Mouse (Mus musculus): ENCODE results near the gene Nav1. TPM values are rescaled to one million over a fixed set of nuclear protein-coding genes. Genes with fewer than 3 reads are reported as not detected.
A peak's percentile ranks its signal among the peaks of the same experiment; 100 is the strongest.
"Not testable (repeated sequence)": the region's sequence is repeated elsewhere in the genome, so short reads cannot be mapped to it uniquely, and the experiment has no call there.

Gene Nav1
- total RNA-seq, 2 experiments from 2014 or later = 48.9 to 69.6 TPM

GRCm38 (mm10) chr1:135507572-135508348 is 99.3 kb downstream of the Nav1 start:
- DNase-seq (ENCODE audit: low spot score in 2 of 2) = no peak
- intact Hi-C loops (cut with DNase I) = loop anchor here (5.0 kb wide), 1 partner anchor 35 kb away; no protein-coding TSS in a partner anchor

DNA sequence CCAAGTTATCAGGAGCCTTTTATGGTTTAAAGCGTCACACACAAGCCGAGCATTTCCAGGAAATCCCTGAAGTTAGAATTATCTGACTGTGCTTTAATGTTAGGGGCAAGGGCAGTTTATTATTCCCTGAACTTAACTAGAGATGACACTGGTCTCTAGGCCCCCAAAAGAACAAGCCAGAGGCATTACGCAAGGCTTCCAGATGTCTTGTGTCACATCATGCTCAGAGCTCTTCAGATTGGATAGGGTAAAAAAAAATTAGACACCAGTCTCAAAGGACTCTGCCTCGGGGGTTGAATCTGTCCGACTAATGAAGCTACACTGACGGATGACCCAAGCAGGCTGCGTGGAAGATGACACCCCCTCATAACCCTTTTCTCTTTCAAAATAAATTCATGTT is 101.6 kb downstream of the Nav1 start:
- DNase-seq (ENCODE audit: low spot score in 2 of 2) = no peak
- intact Hi-C loops (cut with DNase I) = loop anchor here (5.0 kb wide), 1 partner anchor 33 kb away; no protein-coding TSS in a partner anchor

GRCm38 (mm10) chr1:135503436-135503835 is 103.7 kb downstream of the Nav1 start:
- no peak for DNase-seq (ENCODE audit: low spot score in 2 of 2)
- intact Hi-C loops (cut with DNase I) = no loop called here

DNA sequence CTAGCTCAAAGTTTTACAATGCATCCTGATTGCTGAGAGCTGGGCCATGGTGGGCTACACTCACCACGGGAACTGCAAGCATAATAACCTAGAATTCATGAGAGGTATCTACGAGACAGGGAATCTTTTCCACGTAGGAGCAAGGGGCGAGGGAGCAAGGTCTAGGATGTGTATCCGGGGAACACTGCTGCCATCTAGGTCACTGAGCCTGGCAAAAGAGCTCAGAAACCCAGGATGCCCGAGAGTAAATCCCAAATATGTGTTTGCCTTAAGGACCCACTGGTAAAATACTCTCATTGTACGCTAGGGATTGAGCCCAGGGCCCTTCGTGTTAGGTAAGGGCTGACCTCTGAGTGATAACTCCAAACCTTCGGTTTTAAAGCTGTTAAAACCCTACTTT is 104.3 kb downstream of the Nav1 start:
- DNase-seq (ENCODE audit: low spot score in 2 of 2) = no peak
- intact Hi-C loops (cut with DNase I) = no loop called here

DNA sequence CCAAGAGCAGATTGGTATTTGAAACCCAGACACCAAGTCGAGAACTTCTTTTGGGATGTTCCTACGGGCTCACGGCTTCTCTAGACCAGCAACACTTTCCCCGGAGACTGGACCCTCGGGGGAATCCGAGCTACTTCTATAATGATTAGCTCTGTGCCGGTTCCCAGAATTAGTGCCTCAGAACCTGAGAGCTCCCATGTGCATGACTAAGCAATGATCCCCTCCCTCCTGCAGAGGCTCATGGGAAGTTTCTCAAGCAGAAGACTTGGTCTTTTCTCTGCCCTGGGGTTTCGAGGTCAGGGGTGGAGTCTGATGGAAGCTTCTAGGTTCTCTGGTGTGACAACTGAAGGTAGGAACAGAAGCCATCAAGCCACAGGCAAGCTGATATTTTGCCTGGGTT is 105.0 kb downstream of the Nav1 start:
- no peak for DNase-seq (ENCODE audit: low spot score in 2 of 2)
- intact Hi-C loops (cut with DNase I) = no loop called here

- intact Hi-C loops (cut with DNase I) = no loop called here
- DNase-seq (ENCODE audit: low spot score in 2 of 2) = no peak
Measured at GRCm38 (mm10) chr1:135498455-135499358, 108.4 kb downstream of the Nav1 start.

DNA sequence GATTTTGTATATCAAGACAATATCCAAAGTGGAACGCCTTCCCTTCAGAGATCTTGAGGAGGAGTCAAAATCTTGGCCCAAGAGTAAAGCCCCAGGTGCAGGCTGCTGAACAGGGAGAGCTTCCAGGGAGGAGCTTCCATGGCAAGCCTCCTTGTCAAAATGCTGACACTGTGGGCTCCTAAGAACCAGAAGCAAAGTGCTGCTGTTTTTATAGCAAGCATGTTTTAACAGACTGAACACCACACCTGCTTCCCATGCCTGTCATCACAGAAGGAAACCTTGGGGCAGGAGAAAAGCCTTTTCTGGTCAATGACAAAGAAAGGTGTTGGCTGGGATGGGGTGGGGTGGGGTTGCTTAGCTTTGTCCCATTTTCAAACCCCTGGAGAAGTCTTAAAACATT is 112.0 kb downstream of the Nav1 start:
- intact Hi-C loops (cut with DNase I) = no loop called here
- no peak for DNase-seq (ENCODE audit: low spot score in 2 of 2)

GRCm38 (mm10) chr1:135493862-135494261 is 113.2 kb downstream of the Nav1 start:
- intact Hi-C loops (cut with DNase I) = no loop called here
- no peak for DNase-seq (ENCODE audit: low spot score in 2 of 2)

DNA sequence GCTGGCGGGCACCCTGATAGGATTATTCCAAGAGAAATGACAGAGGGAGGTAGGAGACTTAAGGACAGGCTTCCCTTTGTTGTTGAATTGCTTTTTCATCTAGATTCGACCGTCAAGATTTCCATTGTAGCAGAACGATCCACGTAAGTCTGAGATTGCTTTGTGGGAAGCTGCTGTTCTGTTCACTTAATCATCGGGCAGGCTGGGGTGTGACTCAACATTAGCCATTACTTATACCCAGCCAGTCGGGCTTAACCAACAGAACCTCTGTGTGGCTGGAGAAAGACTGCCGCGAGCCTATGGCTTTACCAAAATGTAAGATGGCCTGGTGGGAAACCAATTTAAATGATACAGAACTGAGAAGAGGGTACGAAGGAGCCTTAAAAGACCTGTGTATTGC is 114.7 kb downstream of the Nav1 start:
- no peak for DNase-seq (ENCODE audit: low spot score in 2 of 2)
- intact Hi-C loops (cut with DNase I) = no loop called here

DNA sequence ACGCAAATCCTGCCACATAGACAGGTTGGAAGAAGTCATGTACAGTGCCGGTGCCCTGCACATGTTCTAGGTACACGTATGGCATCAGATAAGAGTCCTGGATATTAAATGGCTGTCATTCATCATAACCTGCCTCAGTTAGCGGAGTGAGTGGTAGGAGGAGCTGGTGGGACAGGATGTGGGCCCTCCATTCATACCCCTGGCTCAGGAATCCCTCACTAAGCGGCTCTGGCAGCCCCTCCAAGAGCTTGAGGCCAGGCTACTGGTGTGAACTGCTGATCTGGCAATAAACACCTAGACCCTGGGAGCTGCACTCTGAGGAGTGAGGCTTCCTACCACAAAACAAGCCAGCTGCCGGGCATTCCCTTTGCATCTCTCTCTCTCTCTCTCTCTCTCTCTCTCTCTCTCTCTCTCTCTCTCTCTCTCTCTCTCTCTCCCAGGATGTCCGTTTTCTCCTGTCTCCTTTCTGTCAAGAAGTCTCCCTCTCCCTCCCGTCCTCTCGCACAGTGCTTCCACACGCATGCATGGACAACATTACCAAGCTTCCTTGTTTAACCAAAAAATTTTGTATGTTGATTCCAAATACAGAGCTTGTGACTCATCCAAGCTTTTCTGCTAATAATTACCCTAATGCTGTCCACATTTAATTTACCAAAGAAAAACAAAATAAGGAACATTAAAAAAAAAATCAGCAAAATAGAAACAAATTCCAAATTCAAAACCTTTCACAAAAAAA is 116.0 kb downstream of the Nav1 start:
- intact Hi-C loops (cut with DNase I) = no loop called here
- no peak for DNase-seq (ENCODE audit: low spot score in 2 of 2)

DNA sequence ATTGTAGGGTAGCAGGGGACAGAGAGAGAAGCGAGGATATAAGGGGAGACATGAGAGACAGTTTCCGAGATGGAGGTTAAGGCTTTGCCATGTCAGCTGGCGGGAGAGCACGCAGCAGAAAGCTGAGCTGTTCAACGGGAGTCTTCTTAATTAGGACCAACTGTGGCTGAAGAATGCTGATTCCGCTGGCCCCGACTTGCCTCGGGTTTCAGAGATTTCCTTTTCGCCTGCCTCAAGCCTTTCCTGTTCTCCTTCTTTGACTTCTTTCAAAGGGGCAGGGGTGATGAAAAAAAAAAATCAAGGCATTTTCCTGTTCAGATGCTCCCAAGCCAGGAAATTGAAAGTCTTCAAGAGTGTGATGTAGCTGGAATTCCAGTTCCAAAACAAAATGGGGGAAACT is 118.2 kb downstream of the Nav1 start:
- no peak for DNase-seq (ENCODE audit: low spot score in 2 of 2)
- intact Hi-C loops (cut with DNase I) = no loop called here

DNA sequence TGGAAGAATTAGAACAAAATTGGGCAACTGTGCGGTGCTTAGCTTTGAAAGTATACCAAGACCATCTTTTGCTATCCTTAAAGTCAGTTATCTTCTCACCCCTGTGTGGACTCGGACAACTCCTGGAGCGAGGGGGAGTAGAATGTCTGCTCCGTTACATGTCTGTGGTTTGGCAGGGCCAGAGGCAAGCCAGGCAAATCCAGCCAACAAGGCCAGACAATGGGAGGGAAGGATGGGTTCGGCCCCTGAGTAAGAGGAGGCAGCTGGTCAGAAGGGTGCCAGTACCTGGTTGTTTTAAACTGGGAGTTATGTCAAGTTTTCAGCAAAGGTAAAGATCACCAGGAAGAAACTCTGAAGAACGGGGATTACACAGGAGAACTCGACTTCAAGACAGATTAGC is 121.9 kb downstream of the Nav1 start:
- no peak for DNase-seq (ENCODE audit: low spot score in 2 of 2)
- intact Hi-C loops (cut with DNase I) = no loop called here

GRCm38 (mm10) chr1:135484503-135485051 is 122.5 kb downstream of the Nav1 start:
- DNase-seq (ENCODE audit: low spot score in 2 of 2); intact Hi-C loops (cut with DNase I): not testable (repeated sequence)

DNA sequence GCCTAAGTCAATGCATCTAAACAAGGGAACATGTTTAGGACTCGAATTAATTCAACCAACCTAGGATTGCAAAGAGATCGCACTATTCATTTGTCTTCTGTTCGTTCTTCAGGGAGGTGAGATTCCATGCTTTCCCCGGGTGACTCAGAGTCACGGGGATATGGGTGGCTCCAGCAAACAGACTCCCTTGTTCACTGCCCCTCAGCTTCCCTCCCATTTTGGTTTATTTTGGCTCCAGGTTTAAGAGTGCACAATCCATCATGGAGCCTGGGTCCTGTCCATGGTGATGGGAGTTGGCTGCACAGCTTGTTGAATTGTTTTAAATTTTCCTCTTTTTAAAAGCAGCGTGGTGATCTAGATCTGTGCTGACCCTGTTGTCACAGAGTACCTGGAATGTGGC is 123.1 kb downstream of the Nav1 start:
- intact Hi-C loops (cut with DNase I) = no loop called here
- no peak for DNase-seq (ENCODE audit: low spot score in 2 of 2)

DNA sequence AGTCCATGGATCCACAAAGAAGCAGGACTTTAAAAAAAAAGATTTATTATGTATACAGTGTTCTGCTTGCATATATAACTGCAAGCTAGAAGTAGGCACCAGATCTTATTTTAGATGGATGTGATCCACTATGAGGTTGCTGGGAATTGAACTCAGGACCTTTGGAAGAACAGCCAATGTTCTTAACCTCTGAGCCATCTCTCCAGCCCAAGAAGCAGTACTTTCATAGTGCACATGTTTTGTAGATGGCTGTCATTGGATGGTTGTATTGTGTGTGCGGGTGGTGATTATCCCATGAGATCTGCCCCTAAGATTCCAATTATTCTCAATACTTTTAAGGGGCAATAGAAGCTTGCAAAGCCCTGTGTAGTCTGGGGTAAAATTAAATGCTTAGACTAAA is 124.4 kb downstream of the Nav1 start:
- no peak for DNase-seq (ENCODE audit: low spot score in 2 of 2)
- intact Hi-C loops (cut with DNase I) = no loop called here

DNA sequence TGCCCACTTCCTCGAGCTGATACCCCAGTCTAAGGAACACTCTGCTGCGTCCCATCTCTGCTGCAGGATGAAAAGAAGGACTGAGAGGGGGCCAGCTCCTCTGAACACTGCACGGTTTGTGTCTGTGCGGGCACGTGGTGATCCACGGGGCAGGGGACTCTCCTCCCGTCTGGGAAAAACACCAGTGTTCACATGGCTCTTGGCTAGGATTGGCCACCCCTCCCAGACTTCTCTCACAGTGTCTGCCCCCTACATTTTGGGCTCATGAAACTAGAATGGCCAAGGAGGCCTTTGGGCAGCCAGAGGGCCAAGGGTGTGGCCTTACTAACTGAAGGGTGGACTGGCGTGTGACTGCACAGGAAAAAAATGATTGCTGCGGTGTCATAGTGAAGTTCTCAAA is 125.4 kb downstream of the Nav1 start:
- DNase-seq (ENCODE audit: low spot score in 2 of 2) = peak in 1 of 2 experiments; percentile 23
- intact Hi-C loops (cut with DNase I) = no loop called here

GRCm38 (mm10) chr1:135480815-135481214 is 126.3 kb downstream of the Nav1 start:
- intact Hi-C loops (cut with DNase I) = no loop called here
- no peak for DNase-seq (ENCODE audit: low spot score in 2 of 2)

DNA sequence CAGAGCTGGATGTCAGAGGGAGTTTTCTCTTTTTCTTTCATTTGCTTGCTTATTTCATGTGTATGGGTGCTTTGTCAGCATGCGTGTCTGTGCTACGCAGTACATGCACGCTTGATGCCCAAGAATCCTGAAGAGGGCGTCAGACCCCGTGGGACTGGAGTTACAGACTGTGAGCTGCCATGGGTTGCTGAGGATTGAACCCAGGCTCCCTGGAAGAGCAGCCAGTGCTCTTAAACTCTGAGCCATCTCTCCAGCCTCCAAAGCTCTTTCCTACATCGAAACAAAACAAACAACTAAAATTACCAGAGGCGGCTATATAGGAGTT is 131.6 kb downstream of the Nav1 start:
- no peak for DNase-seq (ENCODE audit: low spot score in 2 of 2)
- intact Hi-C loops (cut with DNase I) = no loop called here

DNA sequence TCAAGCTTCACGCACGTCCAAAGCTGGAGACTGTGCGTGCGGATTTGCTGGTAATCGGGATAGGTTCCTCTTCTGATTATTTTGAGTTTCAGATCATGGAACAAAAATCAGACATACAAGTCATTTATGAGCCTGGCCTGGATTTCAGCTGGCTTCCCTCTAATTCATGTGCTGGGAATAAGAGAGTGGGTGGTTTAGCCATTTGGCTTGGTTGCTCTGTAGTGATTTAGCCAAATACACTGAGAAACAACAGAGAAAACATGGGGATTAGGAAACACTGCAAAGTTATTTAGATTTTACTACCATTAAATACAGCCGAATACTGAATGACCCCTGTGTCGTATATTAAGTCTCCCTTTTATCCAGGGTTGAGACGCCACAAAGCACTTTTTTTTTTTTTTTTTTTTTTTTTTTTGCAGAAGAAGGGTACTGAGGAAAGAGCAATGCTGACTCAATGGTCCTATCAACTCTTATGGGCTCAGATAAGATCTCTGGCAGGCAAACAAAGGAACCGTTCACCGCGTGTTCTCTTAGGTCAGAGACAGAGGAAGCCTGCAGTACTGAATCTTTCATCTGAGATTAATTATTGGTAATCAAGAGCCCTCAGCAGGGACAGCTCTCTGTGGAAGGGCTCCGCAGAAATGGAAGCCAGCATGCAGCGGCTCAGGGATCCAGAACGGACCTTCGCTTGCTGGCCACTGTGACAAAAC is 132.1 kb downstream of the Nav1 start:
- DNase-seq (ENCODE audit: low spot score in 2 of 2) = no peak
- intact Hi-C loops (cut with DNase I) = loop anchor here (5.0 kb wide), 1 partner anchor 32 kb away; no protein-coding TSS in a partner anchor

Data from left cerebral cortex, postnatal 36 days (tissue).